Mouse (Mus musculus): ENCODE results near the gene Tmem120a.
A peak's percentile ranks its signal among the peaks of the same experiment; 100 is the strongest.

Gene Tmem120a

GRCm38 (mm10) chr5:135730916-135731315 is 13.3 kb downstream of the Tmem120a start:
- DNase-seq = no peak

- DNase-seq = no peak
Observed at GRCm38 (mm10) chr5:135730278-135730677, 14.0 kb downstream of the Tmem120a start.

- no peak for DNase-seq
Observed at GRCm38 (mm10) chr5:135729351-135729750, 14.9 kb downstream of the Tmem120a start.

GRCm38 (mm10) chr5:135728361-135728760 is 15.9 kb downstream of the Tmem120a start:
- peak; percentile 5 for DNase-seq

GRCm38 (mm10) chr5:135727871-135728270 is 16.4 kb downstream of the Tmem120a start:
- no peak for DNase-seq

GRCm38 (mm10) chr5:135726641-135727346 is 17.5 kb downstream of the Tmem120a start:
- no peak for DNase-seq

GRCm38 (mm10) chr5:135725991-135726390 is 18.3 kb downstream of the Tmem120a start:
- DNase-seq = no peak

- DNase-seq = no peak
Observed at GRCm38 (mm10) chr5:135725391-135725841, 18.8 kb downstream of the Tmem120a start.

- no peak for DNase-seq
Observed at GRCm38 (mm10) chr5:135724536-135725322, 19.5 kb downstream of the Tmem120a start.

GRCm38 (mm10) chr5:135723165-135723751 is 21.0 kb downstream of the Tmem120a start:
- no peak for DNase-seq

- DNase-seq = no peak
Observed at GRCm38 (mm10) chr5:135722121-135722520, 22.1 kb downstream of the Tmem120a start.

- no peak for DNase-seq
Observed at GRCm38 (mm10) chr5:135721076-135721475, 23.2 kb downstream of the Tmem120a start.

- DNase-seq = no peak
Observed at GRCm38 (mm10) chr5:135720121-135720520, 24.1 kb downstream of the Tmem120a start.

GRCm38 (mm10) chr5:135719586-135720120 is 24.6 kb downstream of the Tmem120a start:
- no peak for DNase-seq

GRCm38 (mm10) chr5:135715624-135716023 is 28.6 kb downstream of the Tmem120a start:
- no peak for DNase-seq

- DNase-seq = peak; percentile 72
Observed at GRCm38 (mm10) chr5:135713441-135714218, 30.6 kb downstream of the Tmem120a start.

- no peak for DNase-seq
Observed at GRCm38 (mm10) chr5:135712803-135713202, 31.4 kb downstream of the Tmem120a start.

- DNase-seq = peak; percentile 70
Observed at GRCm38 (mm10) chr5:135711582-135712355, 32.5 kb downstream of the Tmem120a start.

- DNase-seq = no peak
Observed at GRCm38 (mm10) chr5:135710599-135711214, 33.5 kb downstream of the Tmem120a start.

GRCm38 (mm10) chr5:135709716-135710115 is 34.5 kb downstream of the Tmem120a start:
- no peak for DNase-seq

- peak; percentile 79 for DNase-seq
Observed at GRCm38 (mm10) chr5:135707855-135708254, 36.4 kb downstream of the Tmem120a start.
